Mouse (Mus musculus): ENCODE measurements around the gene Tubb2a. TPM values are rescaled to one million over a fixed set of nuclear protein-coding genes. Genes with fewer than 3 reads are reported as not detected.

Tubb2a gene
- polyA plus RNA-seq, 1 experiment from 2014 or later = 2,884 TPM

- H3K4me2 ChIP-seq (ENCODE audit: low read depth, low read length) = no peak overlapping the region
- peaks cover 18% of the 10 kb centered on the region for H3K36me3 ChIP-seq (ENCODE audit: control insufficient read depth, insufficient read depth, low read length)
- H3K9ac ChIP-seq (replicated peaks; ENCODE audit: low read depth, low read length) = no peak overlapping the region
- no peak for ATAC-seq (ENCODE audit: low read depth)
- peaks cover 17% of the 10 kb centered on the region for H3K4me1 ChIP-seq (ENCODE audit: control insufficient read depth, insufficient read depth, low read length)
- no peaks in the 10 kb centered on the region for H3K9me3 ChIP-seq (ENCODE audit: control insufficient read depth, low read length)
- 83% methylated on average over 6 of the region's 6 CpGs for WGBS
- no peak overlapping the region for H3K4me3 ChIP-seq (ENCODE audit: low read depth, low read length)
- H3K27ac ChIP-seq (ENCODE audit: low read depth, low read length) = no peak overlapping the region
- H3K27me3 ChIP-seq (ENCODE audit: control insufficient read depth, insufficient read depth, low read length) = no peaks in the 10 kb centered on the region
These were observed 6.0 kb downstream of the Tubb2a start for GRCm38 (mm10) chr13:34071836-34072235.

GRCm38 (mm10) chr13:34070296-34070695 lies 7.5 kb downstream of the Tubb2a start:
- Histone ChIP-seq H3K36me3 (ENCODE audit: control insufficient read depth, insufficient read depth, low read length) (peaks cover 10% of the 10 kb centered on the region), H3K4me2 (ENCODE audit: low read depth, low read length) (no peak overlapping the region), H3K27ac (ENCODE audit: low read depth, low read length) (no peak overlapping the region), H3K4me1 (ENCODE audit: control insufficient read depth, insufficient read depth, low read length) (peaks cover 5% of the 10 kb centered on the region; the same call in 1 of the 2 replicates), H3K9me3 (ENCODE audit: control insufficient read depth, low read length) (no peaks in the 10 kb centered on the region), H3K27me3 (ENCODE audit: control insufficient read depth, insufficient read depth, low read length) (no peaks in the 10 kb centered on the region), H3K9ac (replicated peaks; ENCODE audit: low read depth, low read length) (no peak overlapping the region), H3K4me3 (ENCODE audit: low read depth, low read length) (no peak overlapping the region)
- no peak for ATAC-seq (ENCODE audit: low read depth)
- WGBS = 51% methylated on average over 4 of the region's 4 CpGs

GRCm38 (mm10) chr13:34066351-34066750 lies 11.5 kb downstream of the Tubb2a start:
- H3K4me1 ChIP-seq (ENCODE audit: control insufficient read depth, insufficient read depth, low read length) = 0 out of 2 replicates have a peak, but pooled peaks cover 2% of the 10 kb centered on the region
- H3K9ac ChIP-seq (replicated peaks; ENCODE audit: low read depth, low read length) = no peak overlapping the region
- H3K9me3 ChIP-seq (ENCODE audit: control insufficient read depth, low read length) = no peaks in the 10 kb centered on the region
- no peak overlapping the region for H3K4me3 ChIP-seq (ENCODE audit: low read depth, low read length)
- WGBS = 67% methylated on average over 1 of the region's 1 CpGs
- no peak for ATAC-seq (ENCODE audit: low read depth)
- H3K36me3 ChIP-seq (ENCODE audit: control insufficient read depth, insufficient read depth, low read length) = no peaks in the 10 kb centered on the region; the same call in 1 of the 2 replicates
- H3K27me3 ChIP-seq (ENCODE audit: control insufficient read depth, insufficient read depth, low read length) = no peaks in the 10 kb centered on the region
- H3K27ac ChIP-seq (ENCODE audit: low read depth, low read length) = no peak overlapping the region
- H3K4me2 ChIP-seq (ENCODE audit: low read depth, low read length) = no peak overlapping the region

- Histone ChIP-seq H3K27me3 (ENCODE audit: control insufficient read depth, insufficient read depth, low read length) (no peaks in the 10 kb centered on the region), H3K9me3 (ENCODE audit: control insufficient read depth, low read length) (no peaks in the 10 kb centered on the region), H3K27ac (ENCODE audit: low read depth, low read length) (no peak overlapping the region), H3K4me2 (ENCODE audit: low read depth, low read length) (no peak overlapping the region), H3K4me3 (ENCODE audit: low read depth, low read length) (no peak overlapping the region), H3K4me1 (ENCODE audit: control insufficient read depth, insufficient read depth, low read length) (no peaks in the 10 kb centered on the region), H3K36me3 (ENCODE audit: control insufficient read depth, insufficient read depth, low read length) (no peaks in the 10 kb centered on the region; the same call in none of the 2 replicates), H3K9ac (replicated peaks; ENCODE audit: low read depth, low read length) (no peak overlapping the region)
- WGBS = 93% methylated on average over 10 of the region's 10 CpGs
- no peak for ATAC-seq (ENCODE audit: low read depth)
These were observed 15.3 kb downstream of the Tubb2a start for GRCm38 (mm10) chr13:34062466-34062865.

GRCm38 (mm10) chr13:34060061-34060460 lies 17.7 kb downstream of the Tubb2a start:
- Histone ChIP-seq H3K4me1 (ENCODE audit: control insufficient read depth, insufficient read depth, low read length) (no peaks in the 10 kb centered on the region), H3K9ac (replicated peaks; ENCODE audit: low read depth, low read length) (no peak overlapping the region), H3K27ac (ENCODE audit: low read depth, low read length) (no peak overlapping the region), H3K27me3 (ENCODE audit: control insufficient read depth, insufficient read depth, low read length) (no peaks in the 10 kb centered on the region), H3K4me2 (ENCODE audit: low read depth, low read length) (no peak overlapping the region), H3K9me3 (ENCODE audit: control insufficient read depth, low read length) (no peaks in the 10 kb centered on the region), H3K36me3 (ENCODE audit: control insufficient read depth, insufficient read depth, low read length) (no peaks in the 10 kb centered on the region; the same call in none of the 2 replicates), H3K4me3 (ENCODE audit: low read depth, low read length) (no peak overlapping the region)
- no peak for ATAC-seq (ENCODE audit: low read depth)
- WGBS = 89% methylated on average over 9 of the region's 9 CpGs

GRCm38 (mm10) chr13:34057252-34057651 lies 20.6 kb downstream of the Tubb2a start:
- Histone ChIP-seq H3K9ac (replicated peaks; ENCODE audit: low read depth, low read length) (no peak overlapping the region), H3K4me1 (ENCODE audit: control insufficient read depth, insufficient read depth, low read length) (no peaks in the 10 kb centered on the region), H3K4me2 (ENCODE audit: low read depth, low read length) (no peak overlapping the region), H3K9me3 (ENCODE audit: control insufficient read depth, low read length) (no peaks in the 10 kb centered on the region), H3K27me3 (ENCODE audit: control insufficient read depth, insufficient read depth, low read length) (no peaks in the 10 kb centered on the region), H3K27ac (ENCODE audit: low read depth, low read length) (no peak overlapping the region), H3K36me3 (ENCODE audit: control insufficient read depth, insufficient read depth, low read length) (peaks cover 4% of the 10 kb centered on the region), H3K4me3 (ENCODE audit: low read depth, low read length) (no peak overlapping the region)
- no peak for ATAC-seq (ENCODE audit: low read depth)
- WGBS = 84% methylated on average over 1 of the region's 1 CpGs

GRCm38 (mm10) chr13:34054983-34055382 lies 22.8 kb downstream of the Tubb2a start:
- Histone ChIP-seq H3K4me1 (ENCODE audit: control insufficient read depth, insufficient read depth, low read length) (no peaks in the 10 kb centered on the region), H3K4me3 (ENCODE audit: low read depth, low read length) (no peak overlapping the region), H3K9ac (replicated peaks; ENCODE audit: low read depth, low read length) (no peak overlapping the region), H3K27ac (ENCODE audit: low read depth, low read length) (no peak overlapping the region), H3K9me3 (ENCODE audit: control insufficient read depth, low read length) (no peaks in the 10 kb centered on the region), H3K36me3 (ENCODE audit: control insufficient read depth, insufficient read depth, low read length) (peaks cover 4% of the 10 kb centered on the region), H3K27me3 (ENCODE audit: control insufficient read depth, insufficient read depth, low read length) (no peaks in the 10 kb centered on the region), H3K4me2 (ENCODE audit: low read depth, low read length) (no peak overlapping the region)
- ATAC-seq (ENCODE audit: low read depth) = no peak
- WGBS = 80% methylated on average over 3 of the region's 3 CpGs

- no peaks in the 10 kb centered on the region for H3K27me3 ChIP-seq (ENCODE audit: control insufficient read depth, insufficient read depth, low read length)
- no peak overlapping the region for H3K4me3 ChIP-seq (ENCODE audit: low read depth, low read length)
- no peak for ATAC-seq (ENCODE audit: low read depth)
- no peak overlapping the region for H3K9ac ChIP-seq (replicated peaks; ENCODE audit: low read depth, low read length)
- 65% methylated on average over 4 of the region's 4 CpGs for WGBS
- H3K4me2 ChIP-seq (ENCODE audit: low read depth, low read length) = no peak overlapping the region
- H3K36me3 ChIP-seq (ENCODE audit: control insufficient read depth, insufficient read depth, low read length) = peaks cover 4% of the 10 kb centered on the region
- no peaks in the 10 kb centered on the region for H3K9me3 ChIP-seq (ENCODE audit: control insufficient read depth, low read length)
- H3K4me1 ChIP-seq (ENCODE audit: control insufficient read depth, insufficient read depth, low read length) = no peaks in the 10 kb centered on the region
- H3K27ac ChIP-seq (ENCODE audit: low read depth, low read length) = no peak overlapping the region
These were observed 23.4 kb downstream of the Tubb2a start for GRCm38 (mm10) chr13:34054391-34054790.

GRCm38 (mm10) chr13:34053673-34054282 lies 24.0 kb downstream of the Tubb2a start:
- 71% methylated on average over 13 of the region's 13 CpGs for WGBS
- ATAC-seq (ENCODE audit: low read depth) = no peak
- H3K4me1 ChIP-seq (ENCODE audit: control insufficient read depth, insufficient read depth, low read length) = no peaks in the 10 kb centered on the region
- no peak overlapping the region for H3K4me2 ChIP-seq (ENCODE audit: low read depth, low read length)
- H3K9me3 ChIP-seq (ENCODE audit: control insufficient read depth, low read length) = no peaks in the 10 kb centered on the region
- no peak overlapping the region for H3K9ac ChIP-seq (replicated peaks; ENCODE audit: low read depth, low read length)
- no peaks in the 10 kb centered on the region for H3K27me3 ChIP-seq (ENCODE audit: control insufficient read depth, insufficient read depth, low read length)
- no peak overlapping the region for H3K4me3 ChIP-seq (ENCODE audit: low read depth, low read length)
- no peak overlapping the region for H3K27ac ChIP-seq (ENCODE audit: low read depth, low read length)
- peaks cover 4% of the 10 kb centered on the region for H3K36me3 ChIP-seq (ENCODE audit: control insufficient read depth, insufficient read depth, low read length)
